Mouse (Mus musculus) embryonic facial prominence, embryonic 11.5 days (tissue): Measurements from ENCODE around the gene Gm5483. TPM values are rescaled to one million over a fixed set of nuclear protein-coding genes. Genes with fewer than 3 reads are reported as not detected.
"Not testable (repeated sequence)": the region's sequence is repeated elsewhere in the genome, so short reads cannot be mapped to it uniquely, and the experiment has no call there.

Source experiments
- ATAC-seq: fragments of 200-750 bp; cut with Nextera tagmentation; replicated peaks from 2 replicates; pipeline ENCODE4 v1.8.0; 2017; ENCODE audit warnings: low read depth; ENCODE audit not compliant: insufficient number of reproducible peaks, low FRiP score, low TSS enrichment
- DNase-seq: peaks from one replicate; pipeline ENCODE4 v3.0.0-alpha.2; 2015; ENCODE audit warnings: low spot score
- H3K27ac ChIP-seq: fragments of 300-500 bp; sonication (generic); replicated peaks from 2 replicates; pipeline ENCODE4 v1.5.1; 2014; ENCODE audit warnings: mild to moderate bottlenecking, low read depth, low read length, control low read depth
- H3K27me3 ChIP-seq: fragments of 300-500 bp; sonication (generic); 2 replicates; pipeline ENCODE4 v1.6.1; 2014; ENCODE audit warnings: mild to moderate bottlenecking, low read length, moderate library complexity, mixed read lengths; ENCODE audit not compliant: control insufficient read depth, insufficient read depth
- H3K36me3 ChIP-seq: fragments of 300-500 bp; sonication (generic); replicated peaks from 2 replicates; pipeline ENCODE4 v1.6.1; 2014; ENCODE audit warnings: low read depth, mild to moderate bottlenecking, low read length, moderate library complexity, mixed read lengths; ENCODE audit not compliant: control insufficient read depth, insufficient read depth
- H3K4me1 ChIP-seq: fragments of 300-500 bp; sonication (generic); 2 replicates; pipeline ENCODE4 v1.6.1; 2014; ENCODE audit warnings: low read length, mixed read lengths; ENCODE audit not compliant: control insufficient read depth, insufficient read depth
- H3K4me2 ChIP-seq: fragments of 300-500 bp; sonication (generic); 2 replicates; pipeline ENCODE4 v1.6.1; 2014; ENCODE audit warnings: low read depth, mild to moderate bottlenecking, control low read depth, low read length, moderate library complexity
- H3K4me3 ChIP-seq: fragments of 300-500 bp; sonication (generic); 2 replicates; pipeline ENCODE4 v1.5.1; 2014; ENCODE audit warnings: low read depth, low read length, control low read depth
- H3K9ac ChIP-seq: fragments of 300-500 bp; sonication (generic); replicated peaks from 2 replicates; pipeline ENCODE4 v1.6.1; 2014; ENCODE audit warnings: mild to moderate bottlenecking, control low read depth, low read length
- H3K9me3 ChIP-seq: fragments of 300-500 bp; sonication (generic); replicated peaks from 2 replicates; pipeline ENCODE4 v1.6.1; 2016; ENCODE audit warnings: mild to moderate bottlenecking, low read length, inconsistent platforms, mixed read lengths; ENCODE audit not compliant: control insufficient read depth
- WGBS: fragments of 180-500 bp; shearing (Covaris S2); extraction: QIAGEN DNeasy Blood & Tissue Kit; methylation state at CpG from one replicate; pipeline ENCODE4 v1.1.7; 2014; 5-methylcytosine and 5-hydroxymethylcytosine counted together
- polyA plus RNA-seq: library from polyadenylated mRNA; unstranded; fragments of >200 nt; fragmentation: Nextera tagmentation; extraction: Ambion mirVana; gene quantifications from 2 replicates; pipeline ENCODE4 v1.2.1, GENCODE M21; 2014

Gene Gm5483
- polyA plus RNA-seq, 1 experiment from 2014 or later, result 2.3 TPM

GRCm38 (mm10) chr16:36205684-36206083 is 21.7 kb downstream of the Gm5483 start:
- ATAC-seq, DNase-seq: not testable (repeated sequence)
- 43% methylated on average over 2 of the region's 2 CpGs for WGBS

GRCm38 (mm10) chr16:36209967-36210453 is 26.0 kb downstream of the Gm5483 start, which contains the start of gene Gm5416:
Gm5416 (plus strand) TSS chr16:36210403.
- no peak within 1 kb of the TSS for H3K9ac ChIP-seq

More at GRCm38 (mm10) chr16:36205684-36206083, 21.7 kb downstream of the Gm5483 start:
- not testable (repeated sequence) for H3K9me3 ChIP-seq, H3K27me3 ChIP-seq, H3K4me3 ChIP-seq, H3K4me2 ChIP-seq, H3K9ac ChIP-seq, H3K4me1 ChIP-seq, H3K36me3 ChIP-seq, H3K27ac ChIP-seq

GRCm38 (mm10) chr16:36221168-36221567 is 37.2 kb downstream of the Gm5483 start, which contains the start of gene 2010005H15Rik:
2010005H15Rik (plus strand) TSS chr16:36221468.
- DNase-seq, H3K4me1 ChIP-seq, H3K36me3 ChIP-seq, H3K9me3 ChIP-seq, H3K4me2 ChIP-seq, H3K4me3 ChIP-seq, H3K27me3 ChIP-seq, H3K27ac ChIP-seq, H3K9ac ChIP-seq, ATAC-seq: not testable (repeated sequence)
- 87% methylated on average over 6 of the region's 7 CpGs for WGBS

More at GRCm38 (mm10) chr16:36209967-36210453, 26.0 kb downstream of the Gm5483 start, which contains the start of gene Gm5416:
- no peaks in the 10 kb centered on the region for H3K36me3 ChIP-seq
- DNase-seq (no peak), ATAC-seq (no peak)
- no peak within 1 kb of the TSS for H3K4me2 ChIP-seq
- H3K27me3 ChIP-seq, result no peaks in the 10 kb centered on the region
- H3K9me3 ChIP-seq, result no peaks in the 10 kb centered on the region
- H3K4me1 ChIP-seq, result no peaks in the 10 kb centered on the region
- WGBS, result 77% methylated on average over 2 of the region's 2 CpGs
- H3K27ac ChIP-seq, result no peak within 1 kb of the TSS
- H3K4me3 ChIP-seq, result no peak within 1 kb of the TSS

Other genes starting within 250 kb of the Gm5483 start
- 2.7 and 3.2 TPM in 2 replicates for gene Parp9, start 245.7 kb upstream of the Gm5483 start, polyA plus RNA-seq
- gene Dtx3l, start 245.1 kb upstream of the Gm5483 start, polyA plus RNA-seq, result 3.1 and 3.7 TPM in 2 replicates
- 72.7 and 78.9 TPM in 2 replicates for gene Kpna1, start 205.5 kb upstream of the Gm5483 start, polyA plus RNA-seq
- gene Wdr5b, start 143.0 kb upstream of the Gm5483 start, polyA plus RNA-seq, result 14.0 and 16.7 TPM in 2 replicates
- gene Fam162a, start 112.6 kb upstream of the Gm5483 start, polyA plus RNA-seq, result 339 and 341 TPM in 2 replicates
- 104 and 113 TPM in 2 replicates for gene Ccdc58, start 112.5 kb upstream of the Gm5483 start, polyA plus RNA-seq
- not detected in 2 replicates for gene Csta1, start 53.0 kb upstream of the Gm5483 start, polyA plus RNA-seq
- not detected in 2 replicates for gene Stfa2l1, start 27.4 kb upstream of the Gm5483 start, polyA plus RNA-seq
- gene Gm5416, start 26.2 kb downstream of the Gm5483 start, polyA plus RNA-seq, result not detected in 2 replicates
- gene 2010005H15Rik, start 37.3 kb downstream of the Gm5483 start, polyA plus RNA-seq, result not detected in 2 replicates
- 4.0 and 5.5 TPM in 2 replicates for gene Stfa1, start 92.7 kb downstream of the Gm5483 start, polyA plus RNA-seq
- not detected in 2 replicates for gene BC117090, start 150.1 kb downstream of the Gm5483 start, polyA plus RNA-seq
- 3.7 and 4.2 TPM in 2 replicates for gene BC100530, start 183.5 kb downstream of the Gm5483 start, polyA plus RNA-seq
- gene Stfa2, start 224.2 kb downstream of the Gm5483 start, polyA plus RNA-seq, result not detected in 2 replicates